Mouse (Mus musculus) R1 (cell line): ENCODE measurements around the gene Aff3.

ENCODE experiments used
- DNase-seq: peaks from one replicate; pipeline ENCODE4 v3.0.0-alpha.2; 2018; ENCODE audit warnings: low read depth, low spot score

Gene Aff3

DNA sequence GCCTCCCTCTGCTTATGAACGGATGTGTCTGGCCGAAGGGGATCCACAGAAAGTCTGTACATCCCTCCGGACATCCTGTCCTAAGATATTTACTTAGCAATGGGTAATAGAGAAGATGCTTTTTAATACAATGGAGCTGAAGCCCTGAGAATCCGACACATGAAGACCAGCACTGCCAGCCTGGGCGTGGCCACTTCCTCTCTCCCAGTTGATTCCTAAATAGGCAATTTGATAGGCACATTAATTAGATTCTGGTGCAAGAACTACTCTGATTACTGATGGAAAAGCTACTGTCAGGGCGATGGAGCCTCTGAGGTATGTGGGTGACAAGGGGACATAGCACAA lies 224.3 kb downstream of the Aff3 start:
- DNase-seq, result no peak

DNA sequence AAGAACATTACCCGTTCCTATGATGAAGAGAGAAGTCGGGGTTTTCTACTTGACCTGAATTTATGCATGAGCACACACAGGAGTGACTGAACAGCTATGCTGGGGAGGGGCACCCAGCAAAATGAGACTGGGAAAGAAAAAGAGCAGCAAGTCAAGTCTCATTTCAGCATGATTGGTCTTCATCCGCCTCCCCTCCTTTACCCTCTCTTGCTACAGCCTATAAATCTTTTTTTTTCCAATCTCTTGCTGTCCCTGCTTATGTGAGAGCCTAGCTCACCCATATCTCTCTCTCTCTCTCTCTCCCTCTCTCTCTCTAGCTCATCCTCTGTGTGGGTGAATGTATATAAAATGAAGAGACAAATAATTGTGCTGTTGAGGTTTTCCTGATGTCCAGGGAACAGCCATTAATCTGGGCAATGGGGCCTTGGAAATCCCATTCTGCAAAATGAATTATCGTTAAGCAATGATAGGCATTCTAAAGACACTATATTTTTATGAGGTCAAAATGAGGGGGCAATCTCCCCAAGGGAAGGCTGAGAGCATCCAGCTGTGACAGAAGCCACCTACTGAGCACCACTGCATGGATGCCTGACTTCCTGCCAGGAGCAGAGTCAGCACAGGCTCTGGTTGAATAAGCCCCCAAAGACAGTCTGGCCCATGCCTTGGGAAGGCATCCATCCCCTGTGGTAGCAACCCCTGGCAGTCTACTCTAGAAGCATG lies 224.8 kb downstream of the Aff3 start:
- no peak for DNase-seq

DNA sequence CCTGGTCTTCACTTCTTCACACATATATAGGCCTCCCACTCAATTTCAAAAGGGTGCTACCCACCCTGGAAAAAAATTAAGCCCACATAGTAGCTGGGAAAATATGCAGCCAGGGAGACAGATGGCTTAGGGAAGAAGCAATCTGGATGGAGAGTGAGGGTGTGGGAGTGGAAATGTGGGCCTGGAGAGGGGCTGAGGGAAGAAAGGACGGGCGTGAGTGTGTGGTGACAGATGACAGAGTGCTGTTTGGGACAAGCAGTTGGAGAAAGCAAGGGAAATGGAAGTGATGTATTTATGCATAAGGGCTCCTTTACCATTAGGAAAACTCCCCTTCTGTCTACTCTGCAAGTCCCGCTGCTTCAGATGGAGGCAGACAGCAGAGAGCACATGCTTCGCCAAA lies 226.3 kb downstream of the Aff3 start:
- no peak for DNase-seq

DNA sequence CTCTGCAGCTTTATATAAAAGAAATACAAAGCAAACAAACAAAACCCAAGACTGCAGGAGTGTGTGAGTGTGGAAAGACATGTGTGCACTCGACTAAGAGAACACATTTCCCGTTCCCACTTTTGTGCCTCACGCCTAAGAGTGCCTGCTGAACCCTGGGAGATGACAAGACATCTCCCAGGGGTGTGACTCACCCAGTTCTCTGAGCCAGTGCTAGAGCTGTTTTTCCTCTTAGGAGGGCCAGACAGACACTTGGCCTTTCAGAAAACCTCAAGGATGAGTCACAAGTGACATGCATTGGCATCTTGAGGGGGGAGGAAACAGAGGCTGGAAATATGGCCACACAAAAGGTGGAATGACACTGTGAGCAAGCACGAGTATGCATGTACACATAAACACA lies 227.1 kb downstream of the Aff3 start:
- no peak for DNase-seq

GRCm38 (mm10) chr1:38436471-38437340 lies 228.0 kb downstream of the Aff3 start:
- DNase-seq, result no peak

- DNase-seq, result peak; percentile 65
Measured at GRCm38 (mm10) chr1:38430311-38430710, 234.4 kb downstream of the Aff3 start.

GRCm38 (mm10) chr1:38428708-38429683 lies 235.8 kb downstream of the Aff3 start:
- no peak for DNase-seq

DNA sequence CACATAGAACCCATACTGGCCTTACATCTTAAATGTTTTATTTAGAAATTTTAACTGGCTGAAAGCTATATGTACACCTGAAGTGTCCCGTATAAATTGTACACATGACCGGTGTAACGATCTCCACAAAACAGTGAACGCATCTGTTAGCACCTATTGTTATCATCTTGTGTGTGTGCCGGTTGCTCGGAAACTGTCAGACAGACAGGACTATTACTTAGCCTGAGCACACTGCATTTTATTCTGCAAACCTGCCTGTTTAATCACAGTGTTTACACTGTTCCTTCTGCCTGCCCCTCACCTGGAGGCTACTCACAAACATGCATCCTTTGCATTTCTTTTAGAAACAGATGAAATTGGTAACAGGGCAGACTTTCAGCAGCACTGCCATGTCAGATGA lies 241.8 kb downstream of the Aff3 start:
- no peak for DNase-seq

DNA sequence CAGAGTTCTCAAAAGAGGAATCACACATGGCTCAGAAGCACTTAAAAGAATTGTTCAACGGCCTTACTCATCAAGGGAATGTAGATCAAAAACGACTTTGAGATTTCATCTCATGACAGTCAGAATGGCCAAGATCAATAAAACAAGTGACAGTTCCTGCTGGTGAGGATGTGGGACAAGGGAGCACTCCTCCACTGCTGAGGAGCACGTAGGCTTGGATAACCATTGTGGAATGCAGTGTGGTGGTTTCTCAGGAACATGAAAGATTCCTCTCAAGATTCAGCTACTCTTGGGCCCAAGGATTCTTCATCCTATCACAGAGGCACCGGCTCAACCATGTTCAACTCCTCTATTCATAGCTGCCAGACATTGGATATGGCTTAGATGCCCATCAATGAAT lies 245.4 kb downstream of the Aff3 start:
- DNase-seq, result no peak

GRCm38 (mm10) chr1:38418181-38419032 lies 246.3 kb downstream of the Aff3 start:
- no peak for DNase-seq

- no peak for DNase-seq
Measured at GRCm38 (mm10) chr1:38417196-38417595, 247.6 kb downstream of the Aff3 start.

- DNase-seq, result no peak
Measured at GRCm38 (mm10) chr1:38415511-38415910, 249.2 kb downstream of the Aff3 start.

- no peak for DNase-seq
Measured at GRCm38 (mm10) chr1:38411106-38411505, 253.6 kb downstream of the Aff3 start.

GRCm38 (mm10) chr1:38410457-38410856 lies 254.3 kb downstream of the Aff3 start:
- no peak for DNase-seq

- DNase-seq, result no peak
Measured at GRCm38 (mm10) chr1:38408241-38408640, 256.5 kb downstream of the Aff3 start.

GRCm38 (mm10) chr1:38403781-38404180 lies 261.0 kb downstream of the Aff3 start:
- DNase-seq, result no peak

DNA sequence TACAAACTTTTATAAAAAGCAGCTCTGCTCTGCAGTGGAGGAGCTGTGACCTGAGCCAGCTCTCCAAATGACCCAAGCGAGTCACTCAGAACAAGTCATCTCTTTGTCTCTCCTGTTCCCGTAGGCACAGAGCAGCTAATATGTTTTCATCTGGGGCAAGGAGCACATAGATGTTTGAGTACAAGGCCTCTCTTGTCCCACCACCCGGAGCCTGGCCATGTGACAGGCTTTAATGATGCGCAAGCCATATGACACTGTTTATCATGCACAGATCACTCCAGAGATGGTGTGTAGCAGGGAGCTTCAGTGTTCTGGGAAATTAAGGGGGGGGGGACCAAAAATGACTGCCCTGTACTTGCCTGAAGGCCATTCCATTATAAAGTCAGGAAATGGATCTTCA lies 262.9 kb downstream of the Aff3 start:
- DNase-seq, result no peak

DNA sequence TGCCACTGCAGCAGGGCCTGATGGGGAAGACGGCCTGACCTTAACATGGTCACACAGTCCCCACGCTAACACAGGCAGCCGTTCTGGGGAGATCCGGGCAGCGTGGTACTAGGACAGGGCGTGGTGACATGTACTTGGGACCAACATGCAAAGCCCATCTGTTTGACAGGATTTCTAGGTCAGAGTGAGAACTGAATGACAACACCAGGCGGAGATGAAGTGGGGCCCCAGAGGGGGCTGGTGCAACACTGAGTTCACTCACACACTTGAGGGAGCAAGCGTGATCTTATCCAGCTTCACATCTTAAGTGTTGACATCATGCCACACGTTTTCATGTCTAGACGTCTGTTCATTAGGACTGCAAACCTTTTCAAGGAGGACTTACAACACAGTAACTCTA lies 265.5 kb downstream of the Aff3 start:
- DNase-seq, result no peak

- DNase-seq, result no peak
Measured at GRCm38 (mm10) chr1:38398566-38398965, 266.2 kb downstream of the Aff3 start.

DNA sequence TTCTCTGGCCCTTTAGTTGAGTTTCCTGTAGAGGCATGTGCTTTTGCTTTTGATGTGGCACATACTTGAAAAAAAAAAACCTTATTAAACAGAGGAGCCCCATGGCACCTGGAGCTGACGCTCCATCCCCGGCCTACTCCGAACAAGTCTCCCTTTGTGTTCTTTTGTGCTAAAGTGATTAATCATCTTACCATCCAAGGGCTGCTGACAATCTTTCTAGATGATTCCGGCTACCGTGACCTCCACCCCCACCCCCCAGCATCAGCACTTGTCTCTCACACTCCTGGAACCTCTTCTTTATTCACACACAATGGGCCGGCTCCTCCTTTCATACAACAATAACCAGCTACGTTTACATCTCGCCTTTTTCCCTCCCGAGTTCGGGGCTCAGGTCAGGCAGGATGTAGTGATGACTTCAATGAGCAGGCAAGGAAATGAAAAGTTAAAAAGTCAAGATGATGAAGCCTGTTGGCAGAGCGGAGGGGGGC lies 269.5 kb downstream of the Aff3 start:
- peak; percentile 19 for DNase-seq

- peak; percentile 50 for DNase-seq
Measured at GRCm38 (mm10) chr1:38394493-38394892, 270.3 kb downstream of the Aff3 start.
